Mouse (Mus musculus) adrenal gland, postnatal 14 days (tissue): Measurements from ENCODE around the gene Wrap73. TPM values are rescaled to one million over a fixed set of nuclear protein-coding genes. Genes with fewer than 3 reads are reported as not detected.

ENCODE experiments used
- DNase-seq: peaks from one replicate; pipeline ENCODE4 v3.0.0; 2021; ENCODE audit warnings: mixed read lengths
- total RNA-seq: library from RNA; stranded (reverse); gene quantifications from 2 replicates; pipeline ENCODE4 v1.2.3, GENCODE M21; 2021

Gene Wrap73
- total RNA-seq, 1 experiment from 2014 or later, result 13.7 TPM

GRCm38 (mm10) chr4:154183566-154183965, 41.4 kb downstream of the Wrap73 start:
- peak; percentile 32 for DNase-seq

GRCm38 (mm10) chr4:154185001-154185400, 42.8 kb downstream of the Wrap73 start:
- no peak for DNase-seq

- DNase-seq, result no peak
Measured at GRCm38 (mm10) chr4:154186002-154186537, 43.9 kb downstream of the Wrap73 start.

GRCm38 (mm10) chr4:154188948-154189347, 46.8 kb downstream of the Wrap73 start:
- no peak for DNase-seq

GRCm38 (mm10) chr4:154197961-154198360, 55.8 kb downstream of the Wrap73 start:
- no peak for DNase-seq

- no peak for DNase-seq
Measured at GRCm38 (mm10) chr4:154198377-154198961, 56.3 kb downstream of the Wrap73 start.

GRCm38 (mm10) chr4:154201511-154201910, 59.3 kb downstream of the Wrap73 start:
- DNase-seq, result no peak

GRCm38 (mm10) chr4:154204532-154204931, 62.4 kb downstream of the Wrap73 start:
- DNase-seq, result no peak

- peak; percentile 77 for DNase-seq
Measured at GRCm38 (mm10) chr4:154205392-154205791, 63.2 kb downstream of the Wrap73 start.

- peak; percentile 78 for DNase-seq
Measured at GRCm38 (mm10) chr4:154207261-154207660, 65.1 kb downstream of the Wrap73 start.

- DNase-seq, result no peak
Measured at GRCm38 (mm10) chr4:154209054-154209453, 66.9 kb downstream of the Wrap73 start.

- DNase-seq, result no peak
Measured at GRCm38 (mm10) chr4:154209825-154210224, 67.7 kb downstream of the Wrap73 start.

- no peak for DNase-seq
Measured at GRCm38 (mm10) chr4:154211459-154211858, 69.3 kb downstream of the Wrap73 start.

- DNase-seq, result peak; percentile 48
Measured at GRCm38 (mm10) chr4:154213586-154213985, 71.4 kb downstream of the Wrap73 start.

- DNase-seq, result no peak
Measured at GRCm38 (mm10) chr4:154214075-154214474, 71.9 kb downstream of the Wrap73 start.

Other genes starting within 250 kb of the Wrap73 start
- gene A430005L14Rik, start 185.1 kb upstream of the Wrap73 start, total RNA-seq, result 19.4 and 19.5 TPM in 2 replicates
- gene Dffb, start 167.2 kb upstream of the Wrap73 start, total RNA-seq, result 4.3 and 7.4 TPM in 2 replicates
- 22.3 and 24.8 TPM in 2 replicates for gene Cep104, start 167.2 kb upstream of the Wrap73 start, total RNA-seq
- gene Lrrc47, start 130.6 kb upstream of the Wrap73 start, total RNA-seq, result 39.8 and 44.3 TPM in 2 replicates
- 31.4 and 33.0 TPM in 2 replicates for gene Smim1, start 116.1 kb upstream of the Wrap73 start, total RNA-seq
- not detected in 2 replicates for gene Ccdc27, start 99.7 kb upstream of the Wrap73 start, total RNA-seq
- gene Trp73, start 2.2 kb upstream of the Wrap73 start, total RNA-seq, result not detected in 2 replicates
- 125 and 132 TPM in 2 replicates for gene Tprgl, start 18.3 kb downstream of the Wrap73 start, total RNA-seq
- 7.3 and 8.3 TPM in 2 replicates for gene Megf6, start 28.4 kb downstream of the Wrap73 start, total RNA-seq
- gene Arhgef16, start 159.3 kb downstream of the Wrap73 start, total RNA-seq, result 0.53 and 1.2 TPM in 2 replicates
- gene B230104I21Rik, start 193.8 kb downstream of the Wrap73 start, total RNA-seq, result not detected in 2 replicates